Mouse (Mus musculus) T-helper 17 cell (primary cell): ENCODE results near the gene Rhob.

Source experiments
- in situ Hi-C, 2 experiments: fragments of 300-600 bp; cut with MboI, MseI; formaldehyde crosslinking; loops; 1 replicate in 1 of 2; 2 replicates in 1 of 2; pipeline ENCODE4 v1.15.1; 2025; ENCODE audit warnings: high pct_unique_total_duplicates in 2 of 2

The Rhob gene

DNA sequence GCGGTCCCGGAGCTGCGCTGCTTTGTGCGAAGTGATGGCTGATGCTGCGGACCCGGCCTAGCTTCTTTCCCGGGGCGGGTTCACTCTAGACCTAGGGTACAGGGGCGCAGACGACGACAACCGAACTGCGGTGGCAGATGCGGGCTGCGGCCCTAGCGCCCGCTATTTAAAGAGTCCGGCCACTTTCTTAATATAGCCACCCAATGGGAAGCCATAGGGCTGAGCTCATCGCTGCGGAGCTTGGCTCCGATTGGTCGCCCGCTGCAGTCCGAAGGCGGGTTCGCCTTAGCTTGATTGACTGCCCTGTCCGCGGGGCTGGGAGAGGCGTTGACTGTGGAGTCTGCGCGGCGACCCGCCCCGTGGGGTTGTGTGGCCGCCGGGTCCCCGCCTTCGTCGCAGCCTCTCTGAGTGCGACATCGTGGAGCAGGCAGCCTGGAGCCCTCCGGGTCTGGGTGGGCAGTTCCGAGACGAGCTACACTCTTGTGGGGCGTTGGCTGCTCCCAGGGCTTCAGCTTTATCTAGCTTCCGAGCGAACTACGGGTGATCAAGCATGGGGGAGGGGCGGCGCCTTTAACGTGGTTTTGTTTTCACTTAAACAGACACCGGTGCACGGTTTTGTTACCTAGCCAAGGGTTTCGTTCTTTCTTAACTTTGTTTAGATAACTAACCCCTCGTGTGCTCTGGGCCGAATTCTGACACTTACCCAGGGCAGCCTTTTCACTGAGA lies at the start of gene Rhob:
TSS of gene Rhob (minus strand) at position 139 of the 726 bp plus-strand sequence.
- in situ Hi-C loops, result loop anchor here (5.0 to 10.0 kb wide), 2 partner anchors 178 to 475 kb away; partner anchors contain the start of gene Wdr35 (in 1 of the 2)

DNA sequence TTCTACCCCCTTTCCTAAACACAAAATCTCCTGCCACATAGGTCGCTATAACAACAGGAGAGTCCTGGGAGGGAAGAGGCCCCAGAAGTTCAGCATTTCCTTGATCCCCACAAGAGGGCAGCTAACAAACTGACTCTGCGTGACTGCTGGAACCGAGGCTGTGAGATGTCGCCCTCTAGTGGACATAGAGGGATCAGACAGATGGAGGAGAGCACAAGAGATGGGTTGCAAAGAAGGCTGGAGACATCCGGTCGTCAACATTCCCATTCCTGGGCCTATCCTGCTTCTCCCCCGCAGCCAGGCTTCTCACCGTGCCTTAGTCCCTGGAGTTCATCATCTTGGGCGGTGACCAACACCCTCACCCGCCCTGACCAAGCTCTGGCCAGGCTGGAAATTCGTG lies 47.5 kb upstream of the Rhob start:
- in situ Hi-C loops, result loop anchor here in 1 of 2 experiments (5.0 kb wide), 1 partner anchor 225 kb away; no protein-coding TSS in a partner anchor

DNA sequence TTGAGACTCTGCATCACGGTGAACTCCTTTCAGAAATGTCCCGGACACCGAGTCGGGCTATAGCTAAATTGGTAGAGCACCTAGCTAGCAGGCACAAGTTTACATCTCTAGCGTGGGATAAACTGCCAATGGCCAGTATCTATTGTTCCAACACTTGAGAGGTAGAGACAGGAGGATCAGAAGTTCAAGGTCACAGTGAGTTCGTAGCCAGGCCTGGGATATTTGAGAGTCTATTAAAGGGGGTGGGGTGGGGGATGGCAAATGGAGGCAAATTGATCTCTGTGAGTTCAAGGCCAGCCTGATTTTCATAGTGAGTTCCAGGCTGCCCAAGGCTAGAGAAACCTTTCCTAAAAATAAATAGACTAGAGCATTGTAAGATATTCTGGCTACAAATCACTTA lies 47.0 kb upstream of the Rhob start:
- in situ Hi-C loops, result loop anchor here in 1 of 2 experiments (5.0 kb wide), 1 partner anchor 224 kb away; no protein-coding TSS in a partner anchor

DNA sequence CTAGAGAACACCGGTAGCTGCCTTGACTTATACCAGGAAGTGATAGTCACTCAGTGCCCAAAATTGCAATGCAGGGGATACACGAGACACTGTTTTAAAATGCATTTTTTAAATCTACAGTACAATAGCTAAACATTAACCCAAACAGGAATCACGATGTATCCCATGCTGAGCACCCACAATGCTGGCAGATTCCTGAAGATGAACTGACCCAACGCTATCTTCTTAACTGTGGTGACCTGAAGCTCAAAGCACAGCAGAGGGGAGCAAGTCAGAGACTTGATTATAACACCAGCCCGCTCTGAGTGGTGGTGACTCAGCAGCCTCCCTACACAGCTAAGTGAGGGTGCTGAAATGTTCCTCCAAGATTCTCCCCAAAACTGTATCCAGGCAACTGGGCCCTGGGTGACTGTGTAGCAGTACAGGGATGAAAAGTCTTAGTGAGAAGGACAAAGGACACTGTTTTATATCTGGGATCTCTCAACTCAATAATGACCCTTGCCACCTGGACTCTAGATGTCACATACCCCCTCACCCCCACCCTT lies 45.3 kb upstream of the Rhob start:
- in situ Hi-C loops, result loop anchor here in 1 of 2 experiments (5.0 kb wide), 1 partner anchor 223 kb away; no protein-coding TSS in a partner anchor

DNA sequence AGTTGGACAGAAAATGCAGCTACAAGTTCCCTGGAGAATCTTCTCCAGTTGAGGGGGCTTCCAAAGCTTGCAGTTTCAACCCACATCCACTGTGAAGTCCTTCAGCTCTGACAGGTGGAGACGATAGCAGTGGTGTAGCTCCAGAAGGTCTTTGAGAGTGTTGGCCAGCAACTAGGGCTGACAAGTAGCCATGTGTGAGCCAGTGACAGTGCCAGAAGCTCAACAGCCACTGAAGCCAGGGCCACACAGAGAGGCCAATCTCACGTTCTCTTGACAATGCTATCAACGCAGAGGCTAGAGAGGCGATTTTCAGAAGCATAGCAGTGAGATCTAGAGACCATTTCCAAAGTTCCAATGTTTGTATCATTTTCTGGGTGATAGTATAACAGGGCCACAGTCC lies 42.6 kb upstream of the Rhob start:
- in situ Hi-C loops, result no loop called here

DNA sequence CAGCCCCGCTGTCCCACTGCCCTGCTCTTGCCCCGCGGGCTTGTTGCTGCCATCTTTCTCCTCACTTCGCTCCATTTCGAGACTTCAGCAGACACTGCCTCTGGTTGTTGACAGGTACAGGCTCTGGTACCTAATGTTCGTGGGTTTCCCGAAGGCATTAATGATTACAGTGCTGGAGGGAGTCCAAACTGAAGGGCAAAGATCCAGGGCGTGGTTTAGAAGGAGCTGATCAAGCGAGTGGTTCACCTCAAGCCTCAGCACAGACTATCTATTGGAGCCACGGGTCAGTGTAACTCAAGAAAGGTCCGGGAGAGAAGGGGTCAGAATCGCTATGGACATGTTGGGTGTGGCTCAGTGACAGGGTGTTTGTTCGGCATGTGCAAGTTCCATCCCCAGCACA lies 39.7 kb upstream of the Rhob start:
- in situ Hi-C loops, result no loop called here

DNA sequence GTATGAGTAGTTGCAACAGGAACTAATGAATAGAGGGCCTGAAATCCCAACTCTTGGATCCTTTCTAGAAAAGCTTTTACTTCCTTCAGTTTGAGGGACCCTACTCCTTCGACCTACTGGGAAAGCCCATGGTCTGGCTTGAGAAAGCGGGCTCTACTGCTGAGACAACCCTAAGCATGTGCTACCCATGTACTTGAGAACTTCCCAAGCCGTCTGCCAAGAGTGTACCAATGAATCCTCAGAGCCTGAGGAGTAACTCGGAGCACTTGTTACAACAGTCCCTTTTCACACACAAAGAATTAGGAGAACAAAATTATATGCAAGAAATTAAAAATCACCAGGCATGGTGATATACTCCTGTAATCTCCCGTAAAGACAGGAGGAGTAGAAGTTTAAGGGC lies 37.5 kb upstream of the Rhob start:
- in situ Hi-C loops, result no loop called here

DNA sequence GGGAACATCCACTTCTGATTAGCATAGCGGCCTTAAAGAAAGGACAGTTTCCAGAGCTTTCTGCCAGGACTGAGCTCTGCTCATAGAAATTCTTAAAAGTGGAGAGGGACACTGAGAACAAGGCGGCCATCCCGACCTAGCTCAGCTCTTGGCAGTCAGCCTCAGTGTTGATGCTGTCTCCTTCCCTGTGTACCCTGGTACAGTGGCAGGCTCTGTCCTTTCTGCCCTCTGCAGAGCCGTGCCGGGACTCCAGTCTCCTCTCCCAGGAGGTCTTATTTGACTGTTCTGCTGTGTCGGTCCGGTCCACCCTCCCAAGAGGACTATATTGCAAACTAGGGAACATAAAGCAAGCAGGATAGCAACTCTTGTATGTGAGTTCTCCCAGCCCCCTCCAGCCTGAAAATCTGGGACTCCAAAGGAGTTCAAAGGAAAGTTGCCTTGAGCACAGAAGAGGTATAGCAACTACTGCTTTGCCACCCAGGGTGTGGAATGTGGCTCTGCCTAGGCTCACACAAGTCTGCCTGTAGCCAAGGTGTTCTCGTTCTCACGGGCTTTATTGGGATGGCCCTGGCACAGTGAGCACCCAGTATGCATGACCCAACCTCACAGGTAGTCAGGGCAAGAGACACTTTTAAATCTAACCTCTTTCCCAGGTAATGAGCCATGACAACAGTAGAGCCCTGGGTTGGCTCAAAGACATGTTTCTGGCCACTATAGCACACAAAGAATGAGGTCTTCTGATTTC lies 36.6 kb upstream of the Rhob start:
- in situ Hi-C loops, result no loop called here

DNA sequence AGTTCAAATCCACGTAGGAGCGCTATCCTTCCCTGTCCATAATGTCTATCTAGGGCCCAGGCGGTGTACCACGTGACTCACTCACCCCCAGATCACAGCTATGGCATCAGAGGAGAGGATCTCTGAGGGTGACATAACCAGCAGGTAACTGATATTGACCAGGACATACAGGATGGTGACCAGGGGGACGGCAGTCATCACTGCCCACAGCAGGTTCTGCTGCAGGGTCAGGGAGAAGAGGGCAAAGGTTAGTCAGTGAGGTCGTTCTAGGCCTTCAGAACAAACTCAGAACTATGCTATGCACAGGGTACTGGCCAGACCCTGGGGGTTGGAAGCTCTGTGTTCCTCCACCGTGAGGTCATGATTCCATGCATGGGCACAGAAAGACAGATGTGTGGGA lies 35.8 kb upstream of the Rhob start:
- in situ Hi-C loops, result no loop called here

DNA sequence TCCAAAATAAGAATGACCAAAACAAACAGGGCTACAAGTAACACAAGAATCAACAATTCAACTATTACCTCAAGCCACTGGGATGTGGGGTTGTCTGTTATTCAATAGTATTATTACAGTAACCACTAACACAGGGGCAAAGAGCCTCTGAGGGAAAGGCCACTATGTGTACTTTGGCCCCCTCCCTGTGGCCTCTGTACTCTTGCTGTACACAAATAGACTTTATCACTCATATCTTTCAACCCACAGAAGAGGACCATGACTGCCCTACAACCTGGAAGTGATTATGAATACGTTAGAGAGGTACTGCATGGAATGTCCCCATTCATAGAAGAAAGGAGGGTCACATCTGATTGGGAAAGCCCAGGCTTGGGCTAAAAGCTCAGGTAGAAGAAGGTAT lies 35.1 kb upstream of the Rhob start:
- in situ Hi-C loops, result no loop called here

DNA sequence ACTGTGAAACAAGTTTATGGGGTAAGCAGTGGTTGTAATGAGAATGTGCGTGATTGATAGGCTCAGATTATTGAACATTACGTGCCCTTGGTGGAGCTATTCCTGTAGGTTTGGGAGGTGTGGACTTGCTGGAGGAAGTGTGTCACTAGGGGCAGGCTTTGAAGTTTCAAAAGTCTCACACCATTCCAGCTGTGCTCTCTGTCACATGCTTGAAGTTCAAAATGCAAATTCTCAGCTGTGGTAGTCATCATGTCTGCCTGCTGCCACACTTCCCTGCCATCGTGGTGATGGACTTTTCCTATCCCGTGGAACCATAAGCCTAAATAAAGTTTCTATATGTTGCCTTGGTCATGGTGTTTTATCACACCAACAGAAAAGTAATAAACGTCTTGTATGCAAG lies 28.0 kb upstream of the Rhob start:
- in situ Hi-C loops, result loop anchor here in 1 of 2 experiments (10.0 kb wide), 1 partner anchor 323 kb away; the partner anchor contains the start of gene Ldah

DNA sequence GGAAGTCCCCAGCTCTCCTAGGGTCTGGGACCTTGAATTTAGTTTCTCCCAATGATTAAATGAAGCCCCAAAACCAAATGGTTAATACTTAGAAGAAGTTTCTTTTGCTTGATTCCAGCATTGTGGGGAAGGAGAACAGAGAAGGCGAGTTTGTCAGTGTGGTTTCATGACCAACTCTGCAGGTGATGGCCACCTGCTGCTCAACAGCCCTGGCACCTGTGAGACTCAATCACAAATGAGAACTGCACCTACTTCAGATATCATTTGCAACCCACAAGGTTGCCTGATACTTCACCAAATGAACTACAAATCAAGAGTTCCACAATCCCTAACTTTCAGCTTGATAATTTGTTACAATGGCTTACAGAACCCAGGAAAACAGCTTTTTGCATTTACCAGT lies 27.4 kb upstream of the Rhob start:
- in situ Hi-C loops, result loop anchor here in 1 of 2 experiments (10.0 kb wide), 1 partner anchor 322 kb away; the partner anchor contains the start of gene Ldah

DNA sequence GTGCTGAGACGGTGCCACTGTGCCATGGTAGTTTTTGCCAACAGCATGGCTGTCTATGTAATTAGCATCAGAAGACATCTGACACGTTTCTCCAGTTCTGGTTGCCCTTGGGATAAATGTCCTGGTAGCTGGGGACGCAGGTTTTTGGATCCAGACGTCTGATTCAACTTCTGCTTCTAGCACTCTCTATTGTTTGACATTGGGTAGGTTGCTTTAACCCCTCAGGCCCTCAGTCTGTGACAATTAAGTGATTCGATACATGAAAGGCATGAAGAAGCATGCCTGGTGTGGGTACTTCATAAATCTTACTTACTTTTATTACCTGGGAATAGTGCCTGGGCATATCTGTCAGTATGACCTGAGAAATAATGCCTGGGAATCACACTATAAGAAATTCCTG lies 24.3 kb upstream of the Rhob start:
- in situ Hi-C loops, result loop anchor here in 1 of 2 experiments (10.0 kb wide), 1 partner anchor 319 kb away; the partner anchor contains the start of gene Ldah

DNA sequence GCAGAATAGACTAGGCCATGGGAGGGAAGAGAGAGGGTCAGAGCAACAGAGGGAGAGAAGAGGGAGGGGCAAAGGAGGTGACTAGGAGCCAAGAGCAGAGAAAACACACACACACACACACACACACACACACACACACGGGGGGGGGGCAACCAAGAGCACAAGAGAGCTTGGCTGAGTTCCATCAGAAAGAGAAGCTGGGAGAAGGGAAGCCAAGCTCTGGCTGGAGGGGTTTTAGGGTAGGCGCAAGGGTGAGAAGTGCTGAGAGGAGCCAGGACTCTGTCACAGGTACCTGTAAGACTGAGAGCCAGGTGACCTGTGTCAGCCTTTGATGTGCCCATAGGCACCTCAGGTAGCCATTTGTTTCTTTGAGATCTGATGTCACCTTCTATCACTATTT lies 22.9 kb upstream of the Rhob start:
- in situ Hi-C loops, result loop anchor here in 1 of 2 experiments (10.0 kb wide), 1 partner anchor 318 kb away; the partner anchor contains the start of gene Ldah

DNA sequence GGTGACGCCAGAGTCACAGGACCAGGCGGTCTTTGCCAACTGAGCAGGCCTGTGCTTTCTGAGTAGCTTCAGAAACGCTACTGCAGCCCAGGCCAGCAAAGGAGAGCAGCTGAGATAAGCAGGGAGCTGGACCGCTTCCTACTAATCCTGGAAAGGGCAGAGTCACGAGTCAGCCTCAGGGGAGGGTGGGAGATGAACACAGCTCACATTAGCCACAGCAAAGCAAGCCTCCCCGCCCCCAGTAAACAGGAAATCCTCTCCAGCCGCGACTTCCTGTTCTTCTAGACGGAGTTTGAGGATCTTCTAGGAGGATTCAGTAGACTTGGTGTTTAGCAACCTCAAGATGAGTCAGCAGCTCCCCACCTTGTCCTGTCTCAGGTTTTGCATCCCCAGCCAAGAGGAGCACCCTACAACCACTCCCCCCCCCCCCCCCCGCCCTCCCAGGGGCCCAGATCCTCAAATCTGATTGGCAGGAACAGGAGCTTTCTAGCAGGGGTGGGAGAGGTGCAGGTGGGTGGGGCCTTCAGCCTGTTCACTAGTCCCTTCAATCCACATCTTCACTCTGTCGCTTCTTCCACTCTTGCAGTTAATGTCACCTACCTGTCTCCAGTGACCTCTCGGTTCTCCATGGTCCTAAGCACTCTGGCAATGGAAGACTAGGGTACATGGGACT lies 21.7 kb upstream of the Rhob start:
- in situ Hi-C loops, result loop anchor here in 1 of 2 experiments (10.0 kb wide), 1 partner anchor 317 kb away; the partner anchor contains the start of gene Ldah

DNA sequence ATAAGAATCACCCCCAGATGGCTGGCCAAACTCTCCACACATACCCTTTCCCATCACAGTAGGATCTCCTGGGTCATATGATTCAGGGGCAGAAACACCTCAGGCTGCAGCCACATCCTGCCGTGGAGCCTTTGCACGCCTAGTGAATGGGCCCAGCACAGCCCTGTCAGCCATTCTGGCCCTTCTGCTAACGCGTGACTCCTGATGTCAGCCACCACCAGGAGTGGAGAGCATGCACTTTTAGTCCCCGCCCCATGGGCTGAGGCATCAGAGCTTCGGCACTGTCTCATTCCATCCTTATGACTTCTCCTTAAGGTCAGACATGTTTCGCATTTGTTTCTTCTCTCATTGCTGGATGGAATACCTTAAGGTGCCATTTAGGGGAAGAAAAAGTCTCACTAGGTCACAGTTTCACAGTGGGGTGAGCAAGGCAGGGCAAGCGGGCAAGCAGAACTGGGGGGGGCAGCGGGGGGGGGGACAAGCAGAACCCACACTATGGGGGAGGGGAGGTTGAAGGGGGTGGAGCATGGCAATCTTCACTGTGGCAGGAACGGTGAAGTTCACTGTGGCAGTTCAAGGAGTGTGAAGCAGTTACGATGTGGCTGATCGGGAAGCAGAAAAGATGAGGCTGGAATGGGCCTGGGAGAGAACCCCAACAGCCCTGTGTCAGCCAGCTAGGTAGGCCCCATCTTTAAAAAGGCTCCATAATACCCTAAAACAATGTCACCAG lies 19.8 kb upstream of the Rhob start:
- in situ Hi-C loops, result loop anchor here in 1 of 2 experiments (10.0 kb wide), 1 partner anchor 315 kb away; the partner anchor contains the start of gene Ldah

DNA sequence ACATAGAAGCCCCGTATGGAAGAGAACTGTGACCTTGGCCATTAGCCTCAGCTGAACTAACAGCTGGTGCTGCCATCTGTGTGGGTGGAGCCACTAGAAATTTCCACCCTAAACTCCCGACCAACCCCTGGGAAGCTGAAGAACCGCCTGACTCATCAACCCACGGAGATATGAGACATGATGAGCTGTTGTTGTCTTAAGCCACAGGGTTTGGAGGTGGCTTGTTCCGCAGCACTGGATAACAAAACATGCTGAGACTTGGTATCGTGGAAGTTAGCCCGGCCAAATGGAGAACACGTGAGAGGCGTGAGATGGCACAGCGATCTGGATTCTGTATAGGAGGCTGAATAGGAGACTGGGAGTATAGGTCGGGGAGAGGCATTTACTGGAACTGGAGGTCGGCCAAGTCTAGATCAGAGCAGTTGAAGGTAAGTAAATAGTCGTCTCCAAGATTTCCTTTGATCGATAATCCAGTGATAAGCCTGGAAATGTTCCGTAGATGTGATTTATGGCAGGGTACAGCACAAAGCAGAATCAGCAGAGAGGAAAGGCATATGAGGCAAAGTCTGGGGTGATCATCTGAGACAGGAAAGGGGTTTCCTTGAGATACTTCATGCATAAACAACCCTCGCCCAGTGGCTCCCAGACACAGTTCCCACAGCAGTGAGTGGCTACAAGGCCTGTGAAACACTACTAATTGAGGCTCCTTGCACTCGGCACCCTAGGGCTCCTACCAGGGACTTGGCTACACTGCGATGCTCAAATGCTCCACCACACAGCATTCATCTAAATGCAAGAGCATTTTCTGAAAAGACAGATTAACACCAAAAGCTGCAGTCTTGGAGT lies 11.5 kb upstream of the Rhob start:
- in situ Hi-C loops, result no loop called here

DNA sequence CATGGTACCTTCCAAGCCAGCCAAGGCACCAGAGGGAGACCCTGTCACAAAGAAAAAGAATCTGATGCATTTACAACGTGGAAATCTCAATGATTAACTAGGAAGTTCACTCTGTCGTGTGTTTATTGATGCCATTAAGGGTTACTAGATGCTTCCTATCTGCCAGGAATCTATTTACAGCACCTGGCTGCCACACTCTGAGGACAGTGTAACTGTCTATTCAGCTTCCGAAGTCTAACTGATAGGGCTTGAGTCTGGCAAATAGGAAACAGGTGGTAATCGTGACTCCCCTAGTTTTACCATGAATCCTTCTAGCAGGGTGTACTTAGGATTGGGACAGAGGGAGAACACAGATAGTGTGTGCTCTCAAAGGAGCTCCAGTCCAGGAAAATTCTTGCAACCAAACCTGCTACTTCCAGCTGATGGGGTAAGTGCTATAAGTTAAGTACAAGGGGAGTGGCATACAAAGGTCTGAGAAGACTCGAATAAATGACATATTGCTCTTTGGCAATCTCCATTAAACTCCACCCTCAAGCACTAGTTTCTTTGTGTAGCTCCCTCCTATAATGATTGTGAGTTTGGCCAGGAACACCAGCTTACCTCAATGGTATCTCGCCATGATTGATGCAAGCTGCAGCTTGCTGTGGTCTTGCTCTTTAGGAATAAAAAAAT lies 10.6 kb upstream of the Rhob start:
- in situ Hi-C loops, result no loop called here

DNA sequence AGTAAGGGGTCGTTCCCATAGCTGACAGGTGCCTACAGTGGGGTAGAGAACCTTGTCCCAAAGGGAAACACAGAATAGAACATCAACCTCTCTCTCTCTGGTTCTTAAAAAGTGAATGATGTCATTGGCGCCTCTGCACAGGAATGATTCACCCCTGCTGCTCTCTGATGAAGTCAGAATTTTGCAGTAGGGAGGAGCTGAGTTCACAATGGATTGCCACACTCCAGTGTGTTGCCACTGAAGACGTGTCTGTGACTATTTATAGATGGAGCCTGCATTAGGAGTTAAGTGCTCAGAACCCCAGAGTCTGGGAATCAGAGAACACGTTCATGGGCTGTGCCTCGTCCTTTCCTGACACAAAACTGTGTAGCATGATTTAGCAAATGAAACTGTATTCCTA lies 9.9 kb upstream of the Rhob start:
- in situ Hi-C loops, result no loop called here
